Mouse (Mus musculus) testis, adult 2 months (tissue): ENCODE measurements around the gene Slc8a1.

Source experiments
- CTCF ChIP-seq: fragments of 200-500 bp; IDR thresholded peaks from 2 replicates; pipeline ENCODE4 v1.5.1; 2012; ENCODE audit warnings: low read depth, mild to moderate bottlenecking, inconsistent platforms, low read length, moderate library complexity; ENCODE audit not compliant: control insufficient read depth, insufficient read depth, insufficient replicate concordance
- POLR2A ChIP-seq: fragments of 200-500 bp; IDR thresholded peaks from 2 replicates; pipeline ENCODE4 v1.6.1; 2012; ENCODE audit warnings: low read depth, mild to moderate bottlenecking, inconsistent platforms, low read length, moderate library complexity; ENCODE audit not compliant: control insufficient read depth

DNA sequence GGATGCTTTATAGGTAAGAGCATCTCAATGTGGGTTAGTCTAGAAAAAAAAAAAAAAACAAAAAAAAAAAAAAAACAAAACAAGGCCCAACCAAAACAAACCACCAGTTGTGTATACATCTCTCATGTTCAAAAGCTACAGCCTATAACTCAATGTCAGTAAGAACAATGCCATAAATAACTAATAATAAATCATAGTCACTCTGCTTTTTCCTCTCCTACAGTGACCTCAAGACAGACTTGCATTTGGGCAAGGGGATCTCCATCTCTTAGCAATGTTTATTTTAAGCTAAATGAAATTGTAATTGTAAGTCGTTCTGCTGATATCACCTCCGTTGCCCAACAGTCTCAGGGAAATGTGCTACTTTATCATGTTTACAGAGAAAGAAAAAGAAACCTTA lies 132.1 kb downstream of the Slc8a1 start:
- no peak for TF ChIP-seq CTCF
- no peak for TF ChIP-seq POLR2A
